Mouse (Mus musculus) spleen, adult 12 weeks (tissue): ENCODE results near the gene Rsu1.
"Not testable (repeated sequence)": the region's sequence is repeated elsewhere in the genome, so short reads cannot be mapped to it uniquely, and the experiment has no call there.

ENCODE experiments used
- DNase-seq: peaks from one replicate; pipeline ENCODE4 v3.0.0; 2022; ENCODE audit warnings: low spot score

Gene Rsu1

DNA sequence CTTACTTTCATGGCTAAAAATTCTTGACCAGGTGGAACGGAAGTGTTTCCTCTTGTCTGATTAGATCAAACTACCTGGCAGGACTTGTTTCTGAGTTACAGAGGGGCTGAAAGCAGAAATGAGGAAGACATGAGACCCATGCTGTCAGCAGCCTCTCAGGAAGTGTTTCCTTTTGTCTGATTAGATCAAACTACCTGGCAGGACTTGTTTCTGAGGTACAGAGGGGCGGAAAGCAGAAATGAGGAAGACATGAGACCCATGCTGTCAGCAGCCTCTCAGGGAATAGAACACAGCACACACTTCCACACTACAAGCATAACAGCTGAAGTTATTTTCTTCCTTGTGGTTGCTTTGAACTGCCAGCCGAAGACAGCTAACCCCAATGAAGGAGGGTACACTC lies 46.7 kb downstream of the Rsu1 start:
- DNase-seq = no peak

DNA sequence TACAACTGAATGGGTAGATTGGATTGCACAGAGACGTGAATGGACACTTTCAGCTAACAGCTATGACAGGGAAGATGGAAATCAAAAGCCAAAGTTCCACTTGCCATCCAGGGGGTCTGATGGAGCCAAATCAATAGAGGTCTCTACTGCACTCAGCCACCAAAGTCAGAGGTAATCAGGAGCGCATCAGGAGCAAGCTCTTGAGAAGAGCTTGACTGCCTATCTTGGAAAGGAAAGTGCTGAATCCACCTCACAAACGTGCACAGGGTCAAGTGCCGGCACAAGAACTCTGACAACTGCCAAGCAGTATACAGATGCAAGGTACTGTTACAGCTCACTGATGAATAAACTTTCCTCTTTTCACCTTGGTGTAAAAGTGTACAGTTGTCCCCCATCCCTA lies 47.8 kb downstream of the Rsu1 start:
- no peak for DNase-seq

DNA sequence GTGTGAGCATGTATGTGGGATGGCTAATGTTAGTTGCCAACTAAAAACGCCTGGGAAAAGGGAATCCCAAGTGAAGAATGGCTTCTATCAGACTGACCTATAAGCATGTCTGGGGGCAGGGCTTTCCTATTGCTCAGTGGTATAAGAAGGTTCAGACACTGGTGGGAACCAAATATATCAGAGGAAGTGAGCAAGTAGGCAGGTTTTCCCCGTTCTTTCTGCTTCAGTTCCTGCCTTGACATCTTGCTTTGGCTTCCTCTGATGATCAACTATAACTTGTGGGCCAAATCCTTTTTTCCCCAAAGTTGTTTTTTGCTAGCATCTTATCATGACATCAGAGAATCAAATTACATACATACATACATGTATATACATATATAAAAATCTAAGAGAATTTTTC lies 51.1 kb downstream of the Rsu1 start:
- DNase-seq = no peak

DNA sequence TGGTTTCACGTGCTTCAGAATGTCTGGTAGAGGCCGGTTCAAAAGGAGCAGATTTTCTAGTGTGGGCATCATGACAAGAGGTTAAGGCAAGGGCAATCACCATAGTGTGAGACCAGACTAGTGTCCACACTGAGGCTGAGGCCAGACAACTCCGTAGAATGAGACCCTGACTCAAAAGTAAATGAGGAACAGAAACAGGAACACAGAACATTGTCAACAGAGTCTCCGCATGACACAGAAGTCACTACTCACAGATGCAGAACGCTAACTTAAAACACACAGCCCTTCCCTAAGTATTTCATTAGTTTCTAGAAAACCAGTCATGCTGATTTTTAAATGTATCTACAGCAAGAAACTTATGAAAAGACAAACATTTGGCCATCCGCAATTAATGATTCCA lies 53.1 kb downstream of the Rsu1 start:
- no peak for DNase-seq

DNA sequence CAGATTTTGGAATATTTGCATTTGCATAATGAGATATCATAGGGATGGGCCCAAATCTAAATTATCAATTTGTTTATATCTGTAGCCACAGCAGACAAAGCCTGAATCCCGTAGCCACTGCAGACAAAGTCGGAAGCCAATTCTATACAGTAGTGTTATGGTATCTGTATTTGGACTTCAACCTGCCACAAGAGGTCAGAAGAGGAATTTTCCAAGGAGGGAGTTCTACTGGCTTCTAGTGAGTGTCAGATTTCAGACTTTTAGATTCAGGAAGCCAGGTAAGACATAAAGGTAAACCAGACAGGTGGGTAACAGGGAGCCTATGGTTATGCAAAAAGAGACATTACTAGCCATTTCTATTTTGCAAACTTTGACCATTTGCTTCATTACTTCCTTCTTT lies 64.4 kb downstream of the Rsu1 start:
- DNase-seq = no peak

DNA sequence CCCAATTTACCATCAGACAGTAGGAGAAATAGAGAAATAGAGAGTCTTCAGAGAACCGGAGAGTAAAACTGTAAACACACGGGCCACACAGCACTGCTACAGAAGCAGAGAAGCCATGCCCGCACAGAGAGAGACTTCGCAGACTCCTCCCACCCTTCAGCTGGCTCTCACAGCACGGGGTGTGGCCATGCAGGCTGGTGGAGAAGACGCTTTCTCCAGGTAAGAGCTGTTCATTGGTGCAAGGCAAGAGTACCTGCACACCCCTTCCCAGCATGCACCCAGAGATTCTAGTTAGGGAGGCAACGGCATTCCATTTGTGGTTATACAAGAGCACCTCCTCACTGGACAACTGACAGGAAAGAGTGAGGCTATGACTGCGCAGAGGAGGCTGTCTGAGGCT lies 64.8 kb downstream of the Rsu1 start:
- DNase-seq = no peak

DNA sequence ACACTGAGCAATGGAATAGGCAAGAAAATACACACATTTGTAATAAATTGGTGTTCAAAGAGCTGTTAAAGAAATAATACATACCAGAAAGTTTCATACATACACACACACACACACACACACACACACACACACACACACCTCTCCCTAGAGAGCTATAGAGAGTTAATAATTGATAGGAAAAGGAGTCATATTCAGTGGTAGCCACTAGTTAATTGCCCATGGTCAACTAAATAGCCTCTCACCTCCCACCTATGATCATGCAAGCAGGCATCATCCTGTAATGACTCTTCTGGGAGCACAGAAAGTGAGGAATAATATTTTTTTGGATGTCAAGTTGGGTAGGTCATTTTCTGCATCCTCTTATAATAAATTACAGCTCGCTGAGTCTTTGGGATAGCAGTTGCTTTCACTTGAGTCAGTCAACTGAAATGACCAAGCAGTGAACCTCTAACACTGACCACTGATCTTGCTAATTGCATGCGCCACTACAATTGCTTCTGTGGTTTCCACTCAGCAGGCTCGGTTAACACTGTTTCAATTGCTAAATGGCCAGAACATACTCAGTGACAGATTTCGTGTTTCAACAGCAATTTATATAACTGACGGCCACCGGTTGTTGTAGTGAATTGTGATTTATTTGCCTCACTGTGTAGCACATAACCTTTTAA lies 68.3 kb downstream of the Rsu1 start:
- no peak for DNase-seq

DNA sequence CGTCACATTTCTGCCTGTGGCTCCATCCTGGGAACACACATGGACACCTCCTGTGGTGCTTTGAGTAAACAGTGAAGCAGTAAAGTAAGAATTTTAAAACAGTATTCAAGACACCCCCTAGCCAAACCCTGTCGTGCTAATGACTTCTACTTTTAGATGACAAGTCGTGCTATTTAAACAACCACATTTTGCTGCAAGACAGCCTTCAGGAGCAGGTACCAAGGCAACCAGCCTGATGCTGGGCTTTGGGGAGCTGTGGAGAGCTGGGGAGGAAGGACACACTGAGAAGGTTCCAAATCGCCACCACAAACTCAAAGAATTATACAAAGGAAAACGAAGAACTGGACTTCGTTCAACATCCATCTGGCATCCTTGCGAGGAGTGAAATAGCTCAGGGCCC lies 71.5 kb downstream of the Rsu1 start:
- DNase-seq = no peak

DNA sequence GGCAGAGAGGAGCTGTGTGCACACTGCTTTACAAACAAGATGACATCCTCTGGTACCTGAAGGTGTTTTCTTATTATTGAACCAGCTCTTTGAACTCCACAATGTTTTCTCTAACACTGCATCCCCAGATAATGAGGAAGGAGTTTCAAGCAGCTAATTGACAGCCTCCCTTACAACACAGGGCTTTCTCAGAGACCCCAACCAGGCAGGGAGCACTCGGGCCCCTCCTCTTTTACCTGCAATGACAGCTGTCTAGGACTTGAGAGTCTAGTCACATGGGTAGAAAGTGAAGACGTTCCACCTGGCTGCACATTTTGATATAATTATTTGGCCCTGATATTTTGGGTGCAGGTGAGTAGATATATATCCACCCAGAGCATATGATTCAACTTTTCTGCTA lies 72.2 kb downstream of the Rsu1 start:
- DNase-seq = no peak

DNA sequence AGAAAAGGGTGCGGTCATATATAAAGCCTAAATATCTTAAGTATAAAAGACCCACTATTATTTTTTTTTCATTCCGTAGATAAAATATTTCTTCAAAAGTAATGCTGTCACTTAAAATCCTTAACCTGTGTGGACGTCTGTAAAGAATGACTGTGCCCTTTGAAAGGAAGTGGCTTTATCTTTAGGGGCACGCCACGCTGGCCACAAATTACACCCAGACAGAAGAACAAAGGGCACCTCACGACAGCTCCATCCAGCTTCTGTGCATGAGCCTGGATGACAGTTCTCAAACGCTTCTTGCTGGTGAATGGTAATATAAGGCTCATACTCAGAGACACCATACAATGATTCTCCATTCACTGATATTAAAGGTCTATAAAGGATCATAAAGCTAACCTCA lies 75.7 kb downstream of the Rsu1 start:
- DNase-seq = no peak

DNA sequence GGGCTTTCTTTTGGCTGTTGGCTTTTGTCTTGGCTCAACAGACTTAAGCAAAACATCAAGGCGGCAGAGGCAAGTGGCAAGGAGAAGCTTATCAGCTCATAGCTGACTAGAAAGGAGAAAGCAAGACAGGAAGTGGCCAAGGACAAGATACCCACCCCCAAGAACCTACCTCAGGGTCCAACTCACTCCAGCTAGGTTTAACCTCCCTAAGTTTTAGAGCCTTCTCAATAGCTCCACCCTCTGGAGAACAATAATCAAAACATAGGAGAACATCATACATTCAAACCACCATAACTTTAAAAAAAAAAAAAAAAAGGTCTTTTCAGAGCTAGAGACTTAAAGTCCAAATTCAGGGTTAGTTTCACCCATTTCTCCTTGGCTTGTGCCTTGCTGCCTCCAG lies 79.1 kb downstream of the Rsu1 start:
- no peak for DNase-seq

DNA sequence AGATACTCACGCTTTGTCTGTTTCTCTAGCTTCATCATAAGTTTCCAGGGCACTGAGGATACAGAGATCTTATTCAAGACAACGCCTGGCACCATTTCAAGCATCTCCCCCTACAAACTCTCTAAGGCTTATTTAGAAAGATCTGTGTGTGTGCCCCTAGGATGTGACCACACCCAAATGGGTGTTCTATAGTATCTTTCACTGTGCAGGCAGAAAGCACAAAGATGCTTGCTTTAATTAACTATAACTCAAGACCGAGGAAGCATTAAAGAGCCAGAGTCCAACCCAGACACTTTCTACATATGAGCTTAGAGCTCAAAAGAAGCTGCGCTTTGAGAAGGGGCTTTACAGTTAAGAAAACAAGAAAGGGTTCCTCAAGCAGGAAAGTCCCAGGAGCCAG lies 80.4 kb downstream of the Rsu1 start:
- DNase-seq = no peak

DNA sequence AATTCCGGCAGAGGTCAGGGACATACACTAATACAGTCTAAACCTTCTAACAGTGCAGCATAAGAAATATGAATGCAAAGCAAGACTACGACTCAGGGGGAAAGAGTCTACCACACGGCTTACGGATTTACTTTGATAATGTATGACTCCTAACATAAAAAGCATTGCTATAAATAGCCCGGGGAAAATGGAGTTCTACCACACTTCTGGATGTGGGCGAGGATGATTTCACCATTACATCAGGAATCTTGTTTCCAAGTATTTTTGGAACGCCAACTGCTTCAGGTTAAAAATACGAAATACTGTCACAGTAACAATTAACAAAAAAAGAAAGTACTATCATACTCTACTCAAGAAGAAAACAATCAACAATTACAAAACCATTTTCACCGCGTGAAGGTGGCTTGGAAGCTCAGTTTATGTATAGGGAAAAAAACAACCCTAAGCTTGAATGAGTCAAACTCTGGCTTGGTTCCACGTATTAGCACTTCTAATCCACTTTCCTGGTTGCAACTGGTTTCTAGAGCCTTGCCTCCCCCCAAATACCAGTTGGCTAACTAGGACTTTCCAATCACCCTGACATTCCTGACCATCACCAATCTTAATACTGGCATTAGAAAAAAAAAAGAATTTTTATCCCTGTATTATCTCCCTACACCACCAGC lies 82.3 kb downstream of the Rsu1 start:
- DNase-seq = no peak

DNA sequence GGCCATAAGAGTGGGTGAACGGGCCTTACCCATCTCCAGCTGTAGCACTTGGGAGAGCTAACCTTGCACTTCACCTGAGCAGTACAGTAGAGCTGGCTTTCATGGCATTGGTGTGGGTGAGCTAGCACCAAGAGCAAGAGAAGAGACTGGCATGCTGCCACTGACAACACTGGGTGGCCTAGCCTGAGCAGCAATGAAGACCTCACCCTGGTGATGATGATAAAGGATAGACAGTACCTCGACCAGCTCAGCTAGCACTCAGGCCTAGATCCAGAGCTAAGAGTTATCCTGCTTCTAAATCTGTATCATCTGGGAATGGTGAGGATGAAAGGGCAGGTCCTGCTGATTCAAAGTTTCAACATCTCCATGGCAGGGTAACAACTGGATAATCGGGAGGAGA lies 88.1 kb downstream of the Rsu1 start:
- no peak for DNase-seq

DNA sequence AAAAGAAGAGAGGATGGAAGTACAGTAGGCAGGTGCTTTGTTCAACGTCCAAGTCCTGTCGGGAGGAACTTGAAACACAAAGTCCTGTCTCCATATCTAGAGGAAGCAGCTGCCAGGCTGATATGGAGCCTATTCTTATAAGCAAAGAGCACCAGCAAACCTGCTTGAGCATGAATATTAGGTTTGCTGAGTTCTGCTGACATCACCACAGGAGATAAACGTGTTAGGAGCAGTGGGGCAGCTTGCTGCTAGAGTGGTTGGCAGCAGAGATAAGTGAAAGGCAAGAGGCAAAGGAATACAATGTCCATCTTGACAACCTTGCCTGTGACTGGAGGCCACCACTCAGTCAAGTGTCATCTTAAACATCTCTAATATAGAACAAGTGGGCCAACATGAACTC lies 89.3 kb downstream of the Rsu1 start:
- DNase-seq = not testable (repeated sequence)

DNA sequence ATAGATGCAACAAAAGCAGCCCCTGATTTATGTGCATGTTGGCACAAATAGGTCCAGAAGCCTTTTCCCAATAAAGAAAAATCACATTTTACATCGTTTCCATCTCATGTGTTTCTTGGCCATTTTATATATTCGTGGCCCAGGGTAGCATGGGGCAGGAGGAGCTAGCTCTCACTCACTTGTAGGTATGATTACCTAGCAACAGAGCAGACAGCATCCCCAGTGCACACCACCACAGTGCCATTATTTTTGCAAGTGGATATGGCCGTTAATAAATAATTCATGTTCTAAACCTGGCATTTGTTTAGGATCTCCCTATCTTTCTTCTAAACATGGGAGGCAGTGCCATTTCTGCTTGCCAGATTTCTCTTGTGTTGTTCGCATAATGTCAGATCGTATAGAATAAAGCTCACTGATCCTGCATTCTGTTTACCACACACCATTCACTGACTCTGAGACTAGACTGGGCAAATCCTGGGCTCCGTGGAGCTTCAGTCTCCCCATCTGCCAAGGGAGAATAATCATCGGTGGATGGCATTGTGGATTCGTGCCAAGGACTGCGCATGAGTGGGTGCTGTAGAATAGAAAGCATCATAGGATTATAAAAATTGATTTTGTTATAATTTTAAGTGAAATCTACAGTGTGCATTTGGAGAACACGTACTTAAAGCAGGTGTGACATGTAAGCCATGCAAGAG lies 93.4 kb downstream of the Rsu1 start:
- no peak for DNase-seq

DNA sequence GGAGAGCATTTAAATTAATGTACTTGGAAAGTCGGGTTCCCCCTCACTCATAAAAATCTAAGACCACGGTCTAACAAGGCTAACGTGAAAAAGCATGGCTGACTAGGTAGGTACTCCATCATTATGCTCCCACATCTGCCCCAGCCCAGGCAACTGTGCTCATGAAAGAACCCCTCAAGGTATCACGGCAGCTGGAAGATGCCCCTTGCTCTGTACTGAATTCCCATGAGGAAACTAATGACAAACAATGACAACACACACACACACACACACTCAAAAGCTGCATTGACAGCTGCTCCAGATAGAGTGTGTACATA lies 95.0 kb downstream of the Rsu1 start:
- no peak for DNase-seq

DNA sequence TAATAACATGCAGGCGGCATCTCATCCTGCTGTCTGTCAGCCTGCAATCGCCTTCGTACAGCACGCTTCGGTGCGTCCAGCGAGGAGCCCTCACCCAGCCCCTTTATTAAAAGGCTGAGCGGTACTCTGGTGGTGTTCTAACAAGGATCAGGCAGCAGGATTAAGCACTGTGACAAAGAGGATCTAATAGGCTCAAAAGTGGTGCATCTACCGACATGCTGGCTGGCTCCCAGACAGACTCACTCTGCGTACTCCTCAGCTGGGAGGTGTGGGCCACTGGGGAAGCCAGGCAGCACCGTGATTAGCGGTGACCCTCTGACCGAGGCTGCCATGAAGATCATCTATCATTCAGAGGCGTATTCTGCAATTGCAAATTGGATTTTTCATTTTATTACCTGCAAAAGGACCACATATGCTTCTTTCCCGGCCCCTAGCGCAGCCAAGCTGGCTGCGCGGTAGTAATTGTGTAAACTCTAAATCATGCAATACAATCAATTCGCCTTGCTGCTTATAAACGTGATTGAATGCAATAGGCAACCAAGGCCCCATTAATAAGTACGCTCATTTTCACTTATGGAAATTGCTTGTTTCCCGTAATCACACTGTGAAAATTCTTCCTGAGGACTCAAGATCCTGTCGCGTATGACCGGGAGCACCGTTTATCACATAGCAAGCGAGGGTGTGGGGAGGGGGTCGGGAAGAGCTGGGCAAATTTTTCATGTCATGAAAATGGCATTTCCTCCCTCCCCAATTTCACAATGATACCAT lies 95.5 kb downstream of the Rsu1 start:
- no peak for DNase-seq

DNA sequence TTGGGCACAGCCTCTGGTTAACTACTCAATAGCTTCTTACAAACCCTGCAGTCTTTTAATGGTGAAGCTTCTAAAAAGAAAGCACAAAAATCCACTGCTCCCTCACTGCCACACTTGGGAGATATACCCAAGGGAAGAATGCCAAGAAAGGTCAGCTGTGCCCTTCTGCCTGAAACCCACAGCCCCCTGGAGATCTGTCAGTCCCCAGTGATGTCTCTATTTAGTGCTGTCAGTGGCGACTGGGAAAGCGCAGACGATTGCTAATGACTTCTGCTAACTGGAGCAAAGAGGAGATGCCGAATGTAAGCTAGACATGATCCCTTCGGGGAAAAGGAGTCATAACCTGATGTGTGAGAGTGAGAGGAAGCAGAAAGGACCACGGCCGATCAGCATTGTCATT lies 96.8 kb downstream of the Rsu1 start:
- DNase-seq = no peak

DNA sequence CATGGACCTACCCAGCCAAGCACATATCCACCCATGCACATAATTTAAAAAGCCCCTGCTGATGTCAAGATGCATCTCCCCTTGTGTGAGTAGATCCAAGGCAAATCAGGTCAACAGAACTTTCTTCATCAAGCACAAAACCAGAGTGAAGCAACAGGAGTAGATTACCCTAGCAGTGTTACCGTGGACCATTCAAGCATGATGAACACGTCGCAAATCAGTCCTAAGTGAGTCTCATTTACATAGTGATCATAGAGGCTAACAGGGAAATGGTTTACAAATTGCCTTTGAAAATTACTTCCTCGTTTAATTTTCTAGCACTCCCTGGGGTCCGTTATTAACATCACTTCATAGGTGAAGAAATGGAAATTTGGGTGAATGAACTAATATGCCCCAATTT lies 100.6 kb downstream of the Rsu1 start:
- DNase-seq = no peak

DNA sequence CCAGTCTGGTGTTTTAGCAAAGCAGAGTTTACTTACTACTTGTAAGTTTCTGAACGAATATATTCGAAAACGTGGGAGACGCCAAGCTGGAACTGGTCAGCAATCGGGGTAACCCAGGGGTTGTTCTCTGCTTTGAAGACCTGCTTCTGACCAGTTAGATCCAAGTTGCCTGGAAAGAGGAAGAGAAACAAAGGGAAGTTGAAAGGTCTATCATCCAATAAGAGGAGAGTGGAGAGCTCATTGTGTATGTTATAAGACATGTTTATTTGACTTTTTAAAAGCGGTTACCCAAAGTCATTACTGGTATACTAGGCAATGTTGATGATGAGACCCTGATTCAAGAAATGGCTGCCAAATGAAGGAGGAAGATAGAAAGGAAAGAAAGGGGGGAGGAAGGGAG lies 101.3 kb downstream of the Rsu1 start:
- no peak for DNase-seq

DNA sequence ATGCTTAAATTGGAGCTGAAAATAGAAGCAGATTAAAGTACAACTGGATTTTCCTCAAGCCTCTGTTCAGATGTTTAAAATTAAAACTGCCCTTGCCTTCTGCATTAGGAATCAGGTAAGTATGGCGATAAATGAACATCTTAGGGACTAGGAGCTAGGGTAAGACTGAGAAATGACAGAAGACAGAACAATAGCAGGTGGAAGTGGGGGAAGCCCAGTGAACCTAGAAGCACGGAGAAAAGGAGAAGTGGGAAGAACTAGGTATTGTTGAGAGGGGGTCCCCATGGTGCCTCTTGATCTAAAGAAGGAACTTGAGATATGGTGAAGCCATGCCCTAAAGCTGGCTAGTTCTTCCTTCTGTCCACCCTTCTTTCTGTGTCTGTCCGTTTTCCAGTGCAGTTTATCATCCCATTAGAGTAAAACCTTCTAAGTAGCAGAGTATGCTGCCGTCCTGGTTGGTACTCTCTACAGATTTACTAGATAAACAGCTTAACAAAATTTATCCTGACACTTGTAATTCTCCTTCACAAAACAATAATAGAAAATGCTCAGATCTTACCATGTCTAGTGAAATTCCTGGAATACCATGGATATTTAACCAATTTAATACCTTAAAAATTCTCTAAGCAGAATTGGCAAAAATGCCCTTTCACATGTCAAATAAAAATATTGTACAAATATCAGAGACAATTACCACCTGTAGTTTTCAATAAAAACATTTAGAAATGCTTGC lies 101.9 kb downstream of the Rsu1 start:
- no peak for DNase-seq
